In the genomic region with DNA sequence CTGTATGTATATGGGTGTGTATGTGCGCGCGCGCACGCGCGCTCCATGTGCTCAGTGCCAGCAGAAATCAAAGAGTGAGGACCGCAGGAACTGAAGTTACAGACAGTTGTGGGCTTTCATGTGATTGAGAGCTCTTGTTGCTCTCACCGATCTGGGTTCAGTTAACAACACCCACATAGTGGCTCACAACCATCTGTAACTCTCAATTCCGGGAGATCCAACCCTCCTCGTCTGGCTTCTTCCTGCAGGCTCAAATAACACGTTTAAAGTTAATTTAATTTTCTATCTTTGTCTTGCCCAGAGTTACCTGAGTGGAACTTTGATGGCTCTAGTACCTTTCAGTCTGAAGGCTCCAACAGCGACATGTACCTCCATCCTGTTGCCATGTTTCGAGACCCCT, we compare ENCODE assay signal across 29 mouse cellular contexts. TPM values are rescaled to one million over a fixed set of nuclear protein-coding genes. Genes with fewer than 3 reads are reported as not detected.
"Had no signal": no experiment of that assay in that cellular context is flagged by ENCODE, and none has a peak within 500 bp of the region (broad histone marks: within the 10 kb centered on the region; RNA-seq: fewer than 3 reads in every experiment).

No protein-coding gene starts in this region.

- H3K4me3 ChIP-seq: liver, embryonic 13.5 days; midbrain, embryonic 12.5 days; midbrain, embryonic 15.5 days; neural tube, embryonic 13.5 days had no signal

- H3K27ac ChIP-seq: kidney, postnatal 0 days; liver, embryonic 13.5 days; midbrain, embryonic 12.5 days; midbrain, embryonic 15.5 days; neural tube, embryonic 13.5 days; stomach, postnatal 0 days had no signal

- DNase-seq: kidney, adult 2 months; kidney, postnatal 25 days; liver, embryonic 13.5 days; lung, adult 2 months; lung, postnatal 14 days; lung, postnatal 4 days; right cerebral cortex, adult 18-20 months; right cerebral cortex, postnatal 14 days; right cerebral cortex, postnatal 4 days; thymus, postnatal 25 days had no signal

- ATAC-seq: intestine, postnatal 0 days; midbrain, embryonic 15.5 days had no signal

RNA-seq across cellular contexts. Expression of gene Teddm1a, which starts 12.7 kb away (rescaled TPM):
- total RNA-seq: layer of hippocampus, adult 8-10 months; layer of hippocampus, postnatal 14 days; left cerebral cortex, postnatal 10 days; left cerebral cortex, postnatal 36 days; liver, adult 2 months; megakaryocyte progenitor cell, adult 5-6 weeks had no signal
- polyA plus RNA-seq: intestine, postnatal 0 days; kidney, adult 2 months; kidney, embryonic 14.5 days; kidney, postnatal 0 days; limb, embryonic 11.5 days; limb, embryonic 14.5 days; liver, adult 2 months; liver, embryonic 13.5 days; lung, adult 2 months; lung, embryonic 16.5 days; midbrain, embryonic 12.5 days; midbrain, embryonic 15.5 days; neural tube, embryonic 13.5 days; stomach, embryonic 14.5 days; stomach, postnatal 0 days; thymus, postnatal 0 days had no signal

RNA-seq across cellular contexts. Expression of gene Teddm1b, which starts 30.1 kb away (rescaled TPM):
- total RNA-seq: layer of hippocampus, adult 8-10 months; layer of hippocampus, postnatal 14 days; left cerebral cortex, postnatal 10 days; left cerebral cortex, postnatal 36 days; megakaryocyte progenitor cell, adult 5-6 weeks had no signal
- polyA plus RNA-seq: intestine, postnatal 0 days; kidney, adult 2 months; large intestine, adult 2 months; lung, adult 2 months had no signal
